Mouse (Mus musculus) left cerebral cortex, postnatal 36 days (tissue): ENCODE results near the gene Deaf1. TPM values are rescaled to one million over a fixed set of nuclear protein-coding genes. Genes with fewer than 3 reads are reported as not detected.
"Not testable (repeated sequence)": the region's sequence is repeated elsewhere in the genome, so short reads cannot be mapped to it uniquely, and the experiment has no call there.

Source experiments
- DNase-seq, 2 experiments: peaks; one replicate each; pipeline ENCODE4 v3.0.0; 2021 to 2022; ENCODE audit warnings: low spot score in 2 of 2, mixed read lengths in 1 of 2
- intact Hi-C: fragments of 180-260 bp; cut with DNase I; formaldehyde crosslinking; loops from one replicate; pipeline ENCODE4 v1.15.1; 2025
- total RNA-seq, 2 experiments: library from RNA; stranded (reverse); gene quantifications; 2 replicates each; pipeline ENCODE4 v1.2.3; 2021

Gene Deaf1
- total RNA-seq, 2 experiments from 2014 or later: 67.3 to 72.5 TPM

- intact Hi-C loops: loop anchor here (5.0 kb wide), 1 partner anchor 94 kb away; no protein-coding TSS in a partner anchor
These were observed 58.8 kb downstream of the Deaf1 start for GRCm38 (mm10) chr7:141268466-141269272.

GRCm38 (mm10) chr7:141265739-141266561 is 61.5 kb downstream of the Deaf1 start, which contains the start of gene Irf7:
Gene Irf7, minus strand, starts transcription at chr7:141266481.
- DNase-seq: peak in 1 of 2 experiments; percentile 16
- intact Hi-C loops: loop anchor here (5.0 kb wide), 1 partner anchor 96 kb away; no protein-coding TSS in a partner anchor

More at GRCm38 (mm10) chr7:141268466-141269272, 58.8 kb downstream of the Deaf1 start:
- DNase-seq: no peak

GRCm38 (mm10) chr7:141265411-141265738 is 62.1 kb downstream of the Deaf1 start:
- DNase-seq: no peak
- intact Hi-C loops: loop anchor here (5.0 kb wide), 1 partner anchor 97 kb away; no protein-coding TSS in a partner anchor

GRCm38 (mm10) chr7:141264761-141265410 is 62.6 kb downstream of the Deaf1 start:
- intact Hi-C loops: loop anchor here (5.0 kb wide), 1 partner anchor 97 kb away; no protein-coding TSS in a partner anchor
- no peak for DNase-seq

GRCm38 (mm10) chr7:141264041-141264700 is 63.3 kb downstream of the Deaf1 start:
- intact Hi-C loops: no loop called here

GRCm38 (mm10) chr7:141263640-141264039 is 63.9 kb downstream of the Deaf1 start:
- intact Hi-C loops: no loop called here

More at GRCm38 (mm10) chr7:141264041-141264700, 63.3 kb downstream of the Deaf1 start:
- no peak for DNase-seq

GRCm38 (mm10) chr7:141261480-141261879 is 66.0 kb downstream of the Deaf1 start:
- intact Hi-C loops: no loop called here
- DNase-seq: no peak

More at GRCm38 (mm10) chr7:141263640-141264039, 63.9 kb downstream of the Deaf1 start:
- no peak for DNase-seq

GRCm38 (mm10) chr7:141256159-141256558 is 71.3 kb downstream of the Deaf1 start:
- intact Hi-C loops: no loop called here

GRCm38 (mm10) chr7:141250486-141250885 is 77.0 kb downstream of the Deaf1 start:
- intact Hi-C loops, DNase-seq: not testable (repeated sequence)

More at GRCm38 (mm10) chr7:141256159-141256558, 71.3 kb downstream of the Deaf1 start:
- DNase-seq: no peak

Other genes with a start within 250 kb of the Deaf1 start
- gene Pkp3, start 249.5 kb downstream of the Deaf1 start, total RNA-seq: not detected
- gene Sigirr, start 227.1 kb downstream of the Deaf1 start, total RNA-seq: 1 to 10 TPM; 1.7 to 2.8 TPM
- not detected for gene Ano9, start 209.9 kb downstream of the Deaf1 start, total RNA-seq
- 10 to 100 TPM; 45.1 to 52.1 TPM for gene Ptdss2, start 205.3 kb downstream of the Deaf1 start, total RNA-seq
- 10 to 100 TPM; 33.6 to 36.2 TPM for gene Rnh1, start 154.8 kb downstream of the Deaf1 start, total RNA-seq
- gene Hras, start 133.7 kb downstream of the Deaf1 start, total RNA-seq: 100 to 1,000 TPM; 256 to 304 TPM
- gene Lrrc56, start 133.5 kb downstream of the Deaf1 start, total RNA-seq: 1 to 10 TPM; 3.5 to 4.7 TPM
- not detected for gene Lmntd2, start 113.6 kb downstream of the Deaf1 start, total RNA-seq
- 1 to 10 TPM in 1 of 2 experiments, under 1 TPM in 1; 0.70 to 1.3 TPM for gene Rassf7, start 111.8 kb downstream of the Deaf1 start, total RNA-seq
- gene Phrf1, start 98.9 kb downstream of the Deaf1 start, total RNA-seq: 10 to 100 TPM; 64.4 to 78.0 TPM
- gene Irf7, start 61.2 kb downstream of the Deaf1 start, total RNA-seq: 1 to 10 TPM; 1.7 to 2.0 TPM
- not detected for gene Cdhr5, start 50.9 kb downstream of the Deaf1 start, total RNA-seq
- gene Sct, start 48.6 kb downstream of the Deaf1 start, total RNA-seq: not detected
- under 1 TPM; 0.17 to 0.39 TPM for gene Drd4, start 35.7 kb downstream of the Deaf1 start, total RNA-seq
- gene Tmem80, start within 50 bp of the Deaf1 start, total RNA-seq: 10 to 100 TPM; 30.5 to 34.9 TPM
- gene Eps8l2, start 11.2 kb upstream of the Deaf1 start, total RNA-seq: 1 to 10 TPM; 4.7 to 5.9 TPM
- gene Taldo1, start 64.5 kb upstream of the Deaf1 start, total RNA-seq: 100 to 1,000 TPM in 1 of 2 experiments, 10 to 100 TPM in 1; 93.3 to 116 TPM
- 10 to 100 TPM; 43.2 to 43.4 TPM for gene Gatd1, start 86.4 kb upstream of the Deaf1 start, total RNA-seq
- 100 to 1,000 TPM; 291 to 331 TPM for gene Cend1, start 101.8 kb upstream of the Deaf1 start, total RNA-seq
- 100 to 1,000 TPM; 270 to 289 TPM for gene Slc25a22, start 110.2 kb upstream of the Deaf1 start, total RNA-seq
- 1 to 10 TPM in 1 of 2 experiments, under 1 TPM in 1; 0.76 to 1.9 TPM for gene Pidd1, start 116.3 kb upstream of the Deaf1 start, total RNA-seq
- gene Rplp2, start 119.7 kb upstream of the Deaf1 start, total RNA-seq: 100 to 1,000 TPM; 493 to 570 TPM
- gene Pnpla2, start 127.5 kb upstream of the Deaf1 start, total RNA-seq: 10 to 100 TPM; 28.0 to 31.7 TPM
- 1 to 10 TPM; 3.0 to 3.5 TPM for gene Cracr2b, start 133.4 kb upstream of the Deaf1 start, total RNA-seq
- gene Cd151, start 139.7 kb upstream of the Deaf1 start, total RNA-seq: 10 to 100 TPM; 30.9 to 35.4 TPM
- 10 to 100 TPM; 38.0 to 40.1 TPM for gene Polr2l, start 147.4 kb upstream of the Deaf1 start, total RNA-seq
- 10 to 100 TPM; 14.2 to 20.0 TPM for gene Tspan4, start 147.6 kb upstream of the Deaf1 start, total RNA-seq
- gene Chid1, start 212.2 kb upstream of the Deaf1 start, total RNA-seq: 10 to 100 TPM; 67.2 to 68.4 TPM
- gene Ap2a2, start 234.5 kb upstream of the Deaf1 start, total RNA-seq: 100 to 1,000 TPM; 199 to 214 TPM